Mouse (Mus musculus) T-helper 17 cell (primary cell): Measurements from ENCODE around the gene Ppp2r3d.

Experiments
- in situ Hi-C, 2 experiments: fragments of 300-600 bp; cut with MboI, MseI; formaldehyde crosslinking; loops; 1 replicate in 1 of 2; 2 replicates in 1 of 2; pipeline ENCODE4 v1.15.1; 2025; ENCODE audit warnings: high pct_unique_total_duplicates in 2 of 2

The Ppp2r3d gene

DNA sequence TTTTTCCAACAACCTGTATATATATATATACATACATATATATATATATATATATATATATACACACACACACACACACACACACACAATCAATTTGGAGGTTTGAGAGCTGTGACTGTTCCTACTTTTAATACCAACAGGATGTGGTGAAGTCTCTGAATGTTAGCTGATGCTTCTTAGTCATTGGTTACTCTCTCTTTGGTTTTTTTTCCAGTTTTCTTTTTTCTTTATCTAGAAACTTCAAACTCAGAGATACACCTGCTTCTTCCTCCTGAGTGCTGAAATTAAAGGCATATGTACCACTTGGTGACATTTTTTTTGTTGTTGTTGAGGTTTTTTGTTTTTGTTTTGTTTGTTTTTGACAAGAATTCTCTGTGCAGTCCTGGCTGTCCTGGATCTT lies 63.8 kb downstream of the Ppp2r3d start:
- in situ Hi-C loops: loop anchor here (5.0 kb wide), 1 partner anchor 61 kb away; no protein-coding TSS in a partner anchor

DNA sequence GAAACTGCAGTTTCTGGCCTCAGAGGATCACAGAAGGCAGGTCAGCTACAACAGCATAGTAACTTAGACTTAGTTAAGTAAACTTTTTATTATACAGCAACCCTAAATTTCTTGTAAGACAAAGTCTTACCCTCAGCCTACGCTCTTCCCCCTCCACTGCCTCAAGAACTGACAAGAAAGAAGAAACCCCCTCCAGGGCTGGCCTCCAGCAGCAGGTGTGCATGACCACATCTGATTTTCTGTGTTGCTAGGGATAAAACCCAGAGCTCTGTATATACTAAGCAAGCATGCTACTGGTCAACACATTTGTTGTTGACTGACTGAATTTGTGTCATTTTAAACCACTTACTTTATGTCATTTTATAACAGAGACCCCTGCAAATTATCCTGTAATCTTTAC lies 65.1 kb downstream of the Ppp2r3d start:
- in situ Hi-C loops: loop anchor here (5.0 kb wide), 1 partner anchor 59 kb away; no protein-coding TSS in a partner anchor

DNA sequence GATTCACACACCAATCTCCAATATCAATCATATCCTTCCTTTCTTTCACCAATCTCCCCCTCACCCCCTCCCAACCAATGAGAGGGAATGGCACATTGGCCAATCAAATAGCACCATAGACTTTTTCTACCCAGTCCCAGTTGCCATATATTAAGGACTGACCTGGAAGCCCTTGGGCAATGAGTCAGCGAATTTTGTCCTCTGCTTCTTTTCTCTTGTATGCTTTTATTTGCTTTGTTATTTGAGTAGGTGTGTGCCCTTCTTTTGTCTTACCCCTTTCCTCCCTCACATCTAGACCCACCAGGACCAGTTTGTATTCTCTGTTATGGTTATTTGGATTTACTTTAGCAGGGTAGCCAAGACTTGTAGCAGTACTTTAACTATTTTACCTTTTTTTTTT lies 68.1 kb downstream of the Ppp2r3d start:
- in situ Hi-C loops: no loop called here
